Mouse (Mus musculus) bone marrow macrophage, adult 2 months (primary cell): ENCODE measurements around the gene Zfp790.

ENCODE experiments used
- CTCF ChIP-seq: IDR thresholded peaks from 2 replicates; pipeline ENCODE4 v1.5.1; 2012; ENCODE audit warnings: low read depth, mild to moderate bottlenecking, low read length, moderate library complexity
- POLR2A ChIP-seq: IDR thresholded peaks from 2 replicates; pipeline ENCODE4 v1.6.1; 2012; ENCODE audit warnings: mild to moderate bottlenecking, low read depth, low read length, borderline replicate concordance

DNA sequence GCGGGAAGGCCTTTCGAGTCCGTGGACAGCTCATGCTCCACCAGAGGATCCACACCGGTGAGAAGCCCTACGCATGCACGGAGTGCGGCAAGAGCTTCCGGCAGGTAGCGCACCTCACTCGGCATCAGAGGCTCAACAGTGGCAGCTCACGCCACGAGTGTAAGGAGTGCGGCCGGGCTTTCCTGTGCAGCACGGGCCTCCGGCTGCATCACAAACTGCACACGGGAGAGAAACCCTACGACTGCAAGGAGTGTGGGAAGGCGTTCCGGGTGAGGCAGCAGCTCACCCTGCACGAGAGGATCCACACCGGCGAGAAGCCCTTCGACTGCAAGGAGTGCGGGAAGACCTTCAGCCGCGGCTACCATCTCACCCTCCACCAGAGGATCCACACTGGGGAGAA lies 23.0 kb upstream of the Zfp790 start:
- TF ChIP-seq POLR2A (no peak), CTCF (no peak)
